Mouse (Mus musculus): ENCODE measurements around the gene Ppid. TPM values are rescaled to one million over a fixed set of nuclear protein-coding genes. Genes with fewer than 3 reads are reported as not detected.
A peak's percentile ranks its signal among the peaks of the same experiment; 100 is the strongest.

Ppid gene
- polyA plus RNA-seq, 1 experiment = 15.0 TPM

DNA sequence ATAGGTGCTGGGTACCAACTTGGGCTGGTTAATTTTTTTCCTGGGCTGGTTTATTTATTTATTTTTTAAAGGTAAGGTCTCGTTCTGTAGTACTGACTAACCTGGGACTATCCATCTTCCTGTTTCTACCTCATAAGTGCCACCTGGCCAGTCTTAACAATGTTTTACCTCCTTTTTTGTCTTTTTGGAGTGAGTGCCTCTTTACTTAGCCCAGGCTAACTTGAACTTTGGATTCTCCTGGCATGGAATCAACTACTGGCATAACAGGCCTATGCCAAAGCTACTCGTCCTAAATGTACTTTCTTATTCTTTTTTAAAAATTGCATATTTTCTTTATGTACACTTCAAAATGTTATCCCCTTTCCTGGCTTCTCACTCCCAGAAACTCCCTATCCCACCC, 1.5 kb upstream of the Ppid start:
- no peak overlapping the region for H3K4me3 ChIP-seq (ENCODE audit: control insufficient read depth, low read depth, low read length)
- no peaks in the 10 kb centered on the region for H3K27me3 ChIP-seq (ENCODE audit: control insufficient read depth, insufficient read depth, low read length)
- H3K27ac ChIP-seq (ENCODE audit: control insufficient read depth, insufficient read depth, low read depth, low read length) = no peak overlapping the region
- TF ChIP-seq CTCF (IDR thresholded peaks at IDR 0.05; ENCODE audit: control insufficient read depth, insufficient read depth, insufficient replicate concordance, low read depth, low read length) = no peak
- TF ChIP-seq POLR2A (IDR thresholded peaks at IDR 0.05; ENCODE audit: control insufficient read depth, low read depth, low read length) = no peak
- H3K36me3 ChIP-seq (ENCODE audit: control insufficient read depth, insufficient read depth, low read length) = no peaks in the 10 kb centered on the region
- peaks cover 2% of the 10 kb centered on the region; the same call in 1 of the 2 replicates for H3K4me1 ChIP-seq (ENCODE audit: control insufficient read depth, insufficient read depth, low read length)

DNA sequence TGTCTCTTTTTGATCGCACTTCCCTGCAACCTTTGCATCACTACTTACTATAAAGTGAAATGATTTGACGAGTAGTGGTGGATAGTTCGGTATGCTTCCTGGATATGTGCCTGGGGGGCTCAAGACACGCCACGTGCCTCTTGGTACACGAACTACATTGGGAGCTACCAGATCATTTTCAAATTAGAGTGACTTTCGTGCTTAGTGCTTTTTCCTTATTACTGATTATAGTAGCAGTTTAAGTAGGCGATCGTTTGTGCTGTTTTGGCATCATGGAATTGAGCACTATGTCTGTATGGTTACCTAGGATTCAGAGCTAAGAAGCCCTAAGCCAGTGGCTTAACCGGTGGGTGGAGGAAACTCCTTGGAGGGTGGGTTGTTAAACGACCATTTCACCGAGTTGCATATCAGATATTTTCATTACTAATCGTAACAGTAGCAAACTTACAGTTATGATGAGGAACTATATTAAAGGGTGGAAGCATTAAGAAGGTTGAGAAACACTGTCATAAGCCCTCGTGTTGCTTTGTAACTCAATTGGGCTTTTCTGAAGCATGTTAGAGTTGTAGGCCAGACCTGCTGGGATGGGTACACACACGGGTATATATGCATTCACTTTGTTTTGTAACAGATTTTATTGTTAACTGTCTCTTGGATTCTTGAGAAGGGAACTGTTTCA, 790 bp downstream of the Ppid start:
- Histone ChIP-seq H3K4me3 (ENCODE audit: control insufficient read depth, low read depth, low read length) (peak overlapping the region; percentile 96), H3K27ac (ENCODE audit: control insufficient read depth, insufficient read depth, low read depth, low read length) (peak overlapping the region; percentile 91), H3K4me1 (ENCODE audit: control insufficient read depth, insufficient read depth, low read length) (peaks cover 2% of the 10 kb centered on the region; the same call in 1 of the 2 replicates), H3K27me3 (ENCODE audit: control insufficient read depth, insufficient read depth, low read length) (no peaks in the 10 kb centered on the region), H3K36me3 (ENCODE audit: control insufficient read depth, insufficient read depth, low read length) (peaks cover 2% of the 10 kb centered on the region; the same call in 1 of the 2 replicates)
- TF ChIP-seq POLR2A (IDR thresholded peaks at IDR 0.05; ENCODE audit: control insufficient read depth, low read depth, low read length) (no peak), CTCF (IDR thresholded peaks at IDR 0.05; ENCODE audit: control insufficient read depth, insufficient read depth, insufficient replicate concordance, low read depth, low read length) (no peak)

GRCm38 (mm10) chr3:79595468-79595867, 4.3 kb downstream of the Ppid start:
- peaks cover 2% of the 10 kb centered on the region; the same call in 1 of the 2 replicates for H3K36me3 ChIP-seq (ENCODE audit: control insufficient read depth, insufficient read depth, low read length)
- TF ChIP-seq POLR2A (IDR thresholded peaks at IDR 0.05; ENCODE audit: control insufficient read depth, low read depth, low read length) = no peak
- TF ChIP-seq CTCF (IDR thresholded peaks at IDR 0.05; ENCODE audit: control insufficient read depth, insufficient read depth, insufficient replicate concordance, low read depth, low read length) = no peak
- H3K27ac ChIP-seq (ENCODE audit: control insufficient read depth, insufficient read depth, low read depth, low read length) = no peak overlapping the region
- H3K27me3 ChIP-seq (ENCODE audit: control insufficient read depth, insufficient read depth, low read length) = no peaks in the 10 kb centered on the region
- H3K4me3 ChIP-seq (ENCODE audit: control insufficient read depth, low read depth, low read length) = no peak overlapping the region
- peaks cover 2% of the 10 kb centered on the region; the same call in 1 of the 2 replicates for H3K4me1 ChIP-seq (ENCODE audit: control insufficient read depth, insufficient read depth, low read length)

- Histone ChIP-seq H3K4me1 (ENCODE audit: control insufficient read depth, insufficient read depth, low read length) (no peaks in the 10 kb centered on the region), H3K4me3 (ENCODE audit: control insufficient read depth, low read depth, low read length) (no peak overlapping the region), H3K27me3 (ENCODE audit: control insufficient read depth, insufficient read depth, low read length) (no peaks in the 10 kb centered on the region), H3K27ac (ENCODE audit: control insufficient read depth, insufficient read depth, low read depth, low read length) (no peak overlapping the region), H3K36me3 (ENCODE audit: control insufficient read depth, insufficient read depth, low read length) (no peaks in the 10 kb centered on the region; the same call in 1 of the 2 replicates)
- TF ChIP-seq POLR2A (IDR thresholded peaks at IDR 0.05; ENCODE audit: control insufficient read depth, low read depth, low read length) = no peak
- no peak for TF ChIP-seq CTCF (IDR thresholded peaks at IDR 0.05; ENCODE audit: control insufficient read depth, insufficient read depth, insufficient replicate concordance, low read depth, low read length)
Measured at GRCm38 (mm10) chr3:79609886-79610285, 18.7 kb downstream of the Ppid start.

- no peaks in the 10 kb centered on the region for H3K36me3 ChIP-seq (ENCODE audit: control insufficient read depth, insufficient read depth, low read length)
- H3K27ac ChIP-seq (ENCODE audit: control insufficient read depth, insufficient read depth, low read depth, low read length) = peak overlapping the region; percentile 86; the same call in 1 of the 2 replicates
- H3K27me3 ChIP-seq (ENCODE audit: control insufficient read depth, insufficient read depth, low read length) = no peaks in the 10 kb centered on the region
- peaks cover 3% of the 10 kb centered on the region for H3K4me1 ChIP-seq (ENCODE audit: control insufficient read depth, insufficient read depth, low read length)
- TF ChIP-seq POLR2A (IDR thresholded peaks at IDR 0.05; ENCODE audit: control insufficient read depth, low read depth, low read length) (no peak), CTCF (IDR thresholded peaks at IDR 0.05; ENCODE audit: control insufficient read depth, insufficient read depth, insufficient replicate concordance, low read depth, low read length) (no peak)
- peak overlapping the region; percentile 92 for H3K4me3 ChIP-seq (ENCODE audit: control insufficient read depth, low read depth, low read length)
Measured at GRCm38 (mm10) chr3:79627484-79628181, 36.5 kb downstream of the Ppid start.

DNA sequence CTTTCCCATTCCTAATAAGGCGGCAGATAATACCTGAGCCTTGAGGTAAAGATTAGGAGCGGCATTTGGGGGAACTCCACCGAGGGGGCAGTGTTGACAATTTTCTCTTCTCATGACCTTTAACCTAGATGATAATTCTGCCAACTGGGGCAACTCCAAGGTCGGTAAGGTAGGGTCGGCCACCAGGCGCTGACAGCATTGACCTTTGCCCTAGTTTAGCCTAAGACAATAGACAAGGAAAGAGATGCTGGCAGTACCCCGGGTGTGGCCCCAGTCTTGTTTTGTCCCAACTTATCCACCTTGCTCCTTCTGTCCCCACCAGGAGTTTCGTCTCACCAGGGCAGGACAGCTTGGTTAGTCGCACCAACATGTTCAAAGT, 37.0 kb downstream of the Ppid start:
- peak overlapping the region; percentile 92 for H3K4me3 ChIP-seq (ENCODE audit: control insufficient read depth, low read depth, low read length)
- TF ChIP-seq POLR2A (IDR thresholded peaks at IDR 0.05; ENCODE audit: control insufficient read depth, low read depth, low read length) (no peak), CTCF (IDR thresholded peaks at IDR 0.05; ENCODE audit: control insufficient read depth, insufficient read depth, insufficient replicate concordance, low read depth, low read length) (no peak)
- peaks cover 3% of the 10 kb centered on the region for H3K4me1 ChIP-seq (ENCODE audit: control insufficient read depth, insufficient read depth, low read length)
- H3K27me3 ChIP-seq (ENCODE audit: control insufficient read depth, insufficient read depth, low read length) = no peaks in the 10 kb centered on the region
- no peaks in the 10 kb centered on the region for H3K36me3 ChIP-seq (ENCODE audit: control insufficient read depth, insufficient read depth, low read length)
- peak overlapping the region; percentile 86 for H3K27ac ChIP-seq (ENCODE audit: control insufficient read depth, insufficient read depth, low read depth, low read length)

All from testis, adult 2 months (tissue).